Mouse (Mus musculus) liver, adult 2 months (tissue): ENCODE results near the gene 1700029H14Rik.

Experiments used
- CTCF ChIP-seq: fragments of 200-500 bp; IDR thresholded peaks from 2 replicates; pipeline ENCODE4 v1.5.1; 2011; ENCODE audit warnings: low read depth, low read length, control low read depth
- POLR2A ChIP-seq: fragments of 200-500 bp; IDR thresholded peaks from 2 replicates; pipeline ENCODE4 v1.6.1; 2011; ENCODE audit warnings: low read length, control low read depth; ENCODE audit not compliant: insufficient read depth; ENCODE audit errors: extremely low read depth

- TF ChIP-seq POLR2A (no peak), CTCF (peak; percentile 91)
Measured at GRCm38 (mm10) chr8:13550718-13551573, 11.3 kb downstream of the 1700029H14Rik start.
